Mouse (Mus musculus): ENCODE results near the gene Ambp. TPM values are rescaled to one million over a fixed set of nuclear protein-coding genes. Genes with fewer than 3 reads are reported as not detected.

Gene Ambp
- polyA plus RNA-seq, 1 experiment from 2014 or later, result 0.59 TPM

DNA sequence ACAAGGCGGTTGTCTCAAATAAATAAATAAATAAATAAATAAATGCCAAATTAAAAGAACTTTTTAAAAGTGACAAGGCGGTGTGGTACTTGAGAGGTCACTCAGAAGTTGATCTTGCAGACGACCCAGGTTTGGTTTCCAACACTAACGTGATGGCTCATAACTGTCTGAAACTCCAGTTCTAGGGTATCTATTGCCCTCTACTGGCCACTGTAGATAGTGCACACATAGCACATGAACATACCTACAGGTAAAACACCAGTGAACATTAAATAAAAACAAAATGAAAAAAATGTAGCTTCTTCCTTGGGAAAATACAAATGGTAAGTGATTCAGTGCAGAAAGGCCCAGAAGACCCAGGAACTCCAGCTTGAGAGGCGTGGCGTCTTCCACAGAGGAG, 7.3 kb downstream of the Ambp start:
- WGBS, result 94% methylated on average over 6 of the region's 6 CpGs
- ATAC-seq (ENCODE audit: low read depth), result no peak

DNA sequence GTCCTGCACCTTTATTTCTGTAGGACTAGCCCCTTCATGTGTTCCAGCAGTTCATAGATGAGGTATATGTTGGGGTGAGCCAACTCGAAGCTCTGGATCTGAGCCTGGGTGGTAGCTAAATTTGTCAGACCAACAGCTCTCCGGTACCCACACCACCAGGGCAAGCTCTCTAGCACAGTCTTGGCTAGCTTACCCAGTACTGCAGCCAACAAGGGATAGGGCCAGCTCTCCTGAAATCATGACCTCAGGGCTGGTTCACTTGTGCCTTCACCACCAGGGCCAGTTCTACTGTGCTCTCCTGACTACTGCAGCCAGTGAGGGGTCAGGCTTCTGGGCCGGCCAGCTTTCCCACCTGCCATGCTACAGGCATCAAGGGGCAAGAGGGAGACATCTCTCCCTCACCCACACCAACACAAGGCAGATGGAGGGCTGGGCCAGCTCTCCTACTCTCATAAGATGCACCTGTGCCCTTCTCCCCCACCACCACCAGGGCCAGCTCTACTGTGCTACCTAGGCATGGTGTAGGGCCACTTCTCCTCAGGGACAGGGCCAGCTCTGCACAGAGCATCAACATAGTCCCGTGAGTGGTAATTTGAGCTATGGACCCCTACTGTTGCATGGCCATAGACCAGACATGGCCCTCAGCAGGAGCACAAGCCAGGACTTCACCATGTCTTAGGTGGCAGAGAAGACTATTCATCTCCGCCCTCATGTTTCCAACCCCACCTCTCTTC, 24.5 kb downstream of the Ambp start:
- Histone ChIP-seq H3K27me3 (ENCODE audit: control insufficient read depth, insufficient read depth, low read length) (no peaks in the 10 kb centered on the region), H3K9me3 (ENCODE audit: control insufficient read depth, low read length) (no peaks in the 10 kb centered on the region), H3K4me3 (ENCODE audit: low read depth, low read length) (no peak overlapping the region), H3K9ac (replicated peaks; ENCODE audit: low read depth, low read length) (no peak overlapping the region), H3K4me1 (ENCODE audit: control insufficient read depth, insufficient read depth, low read length) (no peaks in the 10 kb centered on the region), H3K27ac (ENCODE audit: low read depth, low read length) (no peak overlapping the region), H3K36me3 (ENCODE audit: control insufficient read depth, insufficient read depth, low read length) (peaks cover 22% of the 10 kb centered on the region), H3K4me2 (ENCODE audit: low read depth, low read length) (no peak overlapping the region)
- peak; percentile 25; the same call in 1 of the 2 replicates for ATAC-seq (ENCODE audit: low read depth)
- WGBS, result 92% methylated on average over 5 of the region's 5 CpGs

More for the DNA sequence above, 7.3 kb downstream of the Ambp start:
- Histone ChIP-seq H3K9me3 (ENCODE audit: control insufficient read depth, low read length) (no peaks in the 10 kb centered on the region), H3K4me1 (ENCODE audit: control insufficient read depth, insufficient read depth, low read length) (no peaks in the 10 kb centered on the region), H3K4me2 (ENCODE audit: low read depth, low read length) (no peak overlapping the region), H3K9ac (replicated peaks; ENCODE audit: low read depth, low read length) (no peak overlapping the region), H3K27me3 (ENCODE audit: control insufficient read depth, insufficient read depth, low read length) (no peaks in the 10 kb centered on the region), H3K27ac (ENCODE audit: low read depth, low read length) (no peak overlapping the region), H3K36me3 (ENCODE audit: control insufficient read depth, insufficient read depth, low read length) (no peaks in the 10 kb centered on the region), H3K4me3 (ENCODE audit: low read depth, low read length) (no peak overlapping the region)

DNA sequence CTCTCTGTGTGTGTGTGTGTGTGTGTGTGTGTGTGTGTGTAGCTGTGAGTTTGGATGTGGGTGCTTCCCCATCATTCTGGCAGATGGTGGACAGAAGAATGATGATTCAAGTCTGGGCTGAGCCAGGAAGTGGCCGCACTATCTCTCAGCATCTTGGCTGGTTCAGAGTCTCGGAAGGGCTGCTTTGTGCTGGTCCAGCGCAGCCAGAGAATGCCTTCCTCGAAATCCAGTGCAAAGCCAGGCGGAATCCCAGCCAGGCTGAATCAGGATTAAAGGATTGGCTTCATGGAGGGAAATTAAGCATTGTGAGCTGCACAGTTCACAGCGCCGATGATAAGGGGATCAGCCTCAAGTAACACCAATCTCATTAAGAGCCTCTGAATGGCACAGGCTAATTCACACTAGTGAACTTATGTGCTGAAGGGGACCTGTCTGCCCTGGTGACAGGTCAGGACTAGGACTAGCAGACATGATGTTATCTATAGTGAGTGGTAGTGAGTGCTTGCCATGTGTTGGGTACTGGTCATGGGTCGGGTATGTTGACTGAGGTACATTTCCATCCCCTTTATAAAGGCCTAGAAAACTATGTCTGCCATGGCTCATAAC, 29.6 kb downstream of the Ambp start:
- Histone ChIP-seq H3K27me3 (ENCODE audit: control insufficient read depth, insufficient read depth, low read length) (no peaks in the 10 kb centered on the region), H3K36me3 (ENCODE audit: control insufficient read depth, insufficient read depth, low read length) (peaks cover 11% of the 10 kb centered on the region), H3K9me3 (ENCODE audit: control insufficient read depth, low read length) (no peaks in the 10 kb centered on the region), H3K9ac (replicated peaks; ENCODE audit: low read depth, low read length) (no peak overlapping the region), H3K27ac (ENCODE audit: low read depth, low read length) (no peak overlapping the region), H3K4me2 (ENCODE audit: low read depth, low read length) (no peak overlapping the region), H3K4me3 (ENCODE audit: low read depth, low read length) (no peak overlapping the region), H3K4me1 (ENCODE audit: control insufficient read depth, insufficient read depth, low read length) (no peaks in the 10 kb centered on the region)
- ATAC-seq (ENCODE audit: low read depth), result no peak
- WGBS, result 87% methylated on average over 8 of the region's 8 CpGs

DNA sequence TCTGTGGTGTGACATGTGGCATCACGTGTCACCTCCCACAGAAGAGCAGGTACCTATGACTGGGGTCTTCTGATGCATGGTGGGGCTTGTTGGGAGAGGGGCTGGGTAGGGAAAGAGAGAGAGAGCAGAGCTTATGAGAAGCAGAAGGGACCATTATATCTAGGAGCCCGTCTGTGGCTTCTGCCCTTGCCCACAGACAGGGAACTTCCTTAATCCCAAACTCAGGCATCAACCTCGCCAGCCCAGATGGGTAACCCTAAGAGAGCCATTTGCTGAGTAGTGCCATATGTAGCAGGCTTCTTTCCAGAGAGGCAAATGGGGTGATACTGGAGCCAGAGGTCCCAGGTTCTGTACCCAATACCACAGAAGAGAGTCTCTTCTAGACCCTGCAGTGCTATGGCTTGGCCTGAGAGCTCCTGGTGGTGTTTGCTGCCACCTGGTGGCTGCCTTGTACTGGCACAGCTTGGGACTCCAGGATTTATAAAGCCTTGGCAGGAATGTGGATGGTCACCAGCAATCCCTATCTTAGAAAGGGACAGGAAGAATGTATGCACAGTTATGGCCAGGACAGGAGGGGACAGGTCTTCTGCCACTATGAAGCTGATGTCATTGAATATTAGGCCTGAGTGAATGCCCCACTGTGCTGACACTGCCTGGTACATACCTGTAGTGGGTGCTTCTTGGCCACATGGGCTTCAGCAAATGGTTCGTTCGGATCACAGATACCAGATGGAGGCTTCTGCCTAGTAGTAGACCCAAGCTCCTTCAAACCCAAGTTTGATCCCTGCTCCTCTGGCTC, 35.8 kb downstream of the Ambp start:
- no peaks in the 10 kb centered on the region for H3K4me1 ChIP-seq (ENCODE audit: control insufficient read depth, insufficient read depth, low read length)
- no peaks in the 10 kb centered on the region for H3K27me3 ChIP-seq (ENCODE audit: control insufficient read depth, insufficient read depth, low read length)
- WGBS, result 89% methylated on average over 5 of the region's 5 CpGs
- H3K4me2 ChIP-seq (ENCODE audit: low read depth, low read length), result no peak overlapping the region
- no peak overlapping the region for H3K9ac ChIP-seq (replicated peaks; ENCODE audit: low read depth, low read length)
- no peaks in the 10 kb centered on the region for H3K9me3 ChIP-seq (ENCODE audit: control insufficient read depth, low read length)
- no peak overlapping the region for H3K27ac ChIP-seq (ENCODE audit: low read depth, low read length)
- H3K4me3 ChIP-seq (ENCODE audit: low read depth, low read length), result no peak overlapping the region
- ATAC-seq (ENCODE audit: low read depth), result peak; percentile 93
- peaks cover 14% of the 10 kb centered on the region for H3K36me3 ChIP-seq (ENCODE audit: control insufficient read depth, insufficient read depth, low read length)

DNA sequence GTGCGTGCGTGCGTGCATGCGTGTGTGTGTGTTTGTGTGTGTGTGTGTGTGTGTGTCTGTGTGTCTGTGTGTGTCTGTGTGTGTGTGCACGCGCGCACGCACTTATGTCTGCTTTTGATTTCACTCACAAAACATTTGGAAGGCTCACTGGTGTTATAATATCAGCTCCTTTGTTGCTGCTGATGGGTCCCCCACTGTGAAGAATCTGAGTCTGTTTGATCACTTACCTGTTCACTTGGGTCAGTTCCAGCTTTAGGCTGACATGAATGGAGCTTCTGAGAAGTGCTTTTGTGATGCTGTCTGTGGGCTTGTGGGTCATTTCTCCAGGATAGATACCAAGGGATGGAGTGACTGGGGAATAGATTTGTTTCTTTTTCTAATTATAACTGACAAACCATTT, 48.9 kb downstream of the Ambp start:
- H3K9me3 ChIP-seq (ENCODE audit: control insufficient read depth, low read length), result no peaks in the 10 kb centered on the region
- ATAC-seq (ENCODE audit: low read depth), result no peak
- peaks cover 6% of the 10 kb centered on the region; the same call in 1 of the 2 replicates for H3K36me3 ChIP-seq (ENCODE audit: control insufficient read depth, insufficient read depth, low read length)
- no peak overlapping the region for H3K27ac ChIP-seq (ENCODE audit: low read depth, low read length)
- 93% methylated on average over 8 of the region's 8 CpGs for WGBS
- no peak overlapping the region for H3K9ac ChIP-seq (replicated peaks; ENCODE audit: low read depth, low read length)
- no peaks in the 10 kb centered on the region for H3K4me1 ChIP-seq (ENCODE audit: control insufficient read depth, insufficient read depth, low read length)
- no peak overlapping the region for H3K4me2 ChIP-seq (ENCODE audit: low read depth, low read length)
- no peaks in the 10 kb centered on the region for H3K27me3 ChIP-seq (ENCODE audit: control insufficient read depth, insufficient read depth, low read length)
- no peak overlapping the region for H3K4me3 ChIP-seq (ENCODE audit: low read depth, low read length)

DNA sequence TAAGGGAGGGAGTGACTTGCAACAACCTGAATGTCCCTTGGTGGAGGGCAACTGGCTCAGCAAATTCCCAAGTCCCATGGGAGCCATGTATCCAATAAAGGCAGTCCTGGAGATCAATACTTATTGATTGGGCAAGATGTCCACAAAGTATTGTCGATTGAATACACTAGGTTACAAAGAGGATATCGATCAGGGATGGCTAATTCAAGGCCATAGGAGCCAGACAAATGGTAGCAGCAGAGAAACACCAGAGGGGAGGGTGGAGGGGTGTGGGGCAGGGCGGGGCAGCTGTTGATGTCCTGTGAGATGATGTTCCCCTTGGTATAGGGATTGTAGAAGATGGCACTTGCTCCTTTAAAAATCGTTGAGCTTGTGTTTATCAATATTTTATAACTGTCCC, 52.6 kb downstream of the Ambp start:
- H3K9ac ChIP-seq (replicated peaks; ENCODE audit: low read depth, low read length), result no peak overlapping the region
- no peak overlapping the region for H3K27ac ChIP-seq (ENCODE audit: low read depth, low read length)
- no peaks in the 10 kb centered on the region for H3K27me3 ChIP-seq (ENCODE audit: control insufficient read depth, insufficient read depth, low read length)
- no peaks in the 10 kb centered on the region for H3K4me1 ChIP-seq (ENCODE audit: control insufficient read depth, insufficient read depth, low read length)
- no peak overlapping the region for H3K4me3 ChIP-seq (ENCODE audit: low read depth, low read length)
- H3K4me2 ChIP-seq (ENCODE audit: low read depth, low read length), result no peak overlapping the region
- ATAC-seq (ENCODE audit: low read depth), result no peak
- no peaks in the 10 kb centered on the region for H3K9me3 ChIP-seq (ENCODE audit: control insufficient read depth, low read length)
- peaks cover 13% of the 10 kb centered on the region for H3K36me3 ChIP-seq (ENCODE audit: control insufficient read depth, insufficient read depth, low read length)
- WGBS, result 93% methylated on average over 4 of the region's 4 CpGs

DNA sequence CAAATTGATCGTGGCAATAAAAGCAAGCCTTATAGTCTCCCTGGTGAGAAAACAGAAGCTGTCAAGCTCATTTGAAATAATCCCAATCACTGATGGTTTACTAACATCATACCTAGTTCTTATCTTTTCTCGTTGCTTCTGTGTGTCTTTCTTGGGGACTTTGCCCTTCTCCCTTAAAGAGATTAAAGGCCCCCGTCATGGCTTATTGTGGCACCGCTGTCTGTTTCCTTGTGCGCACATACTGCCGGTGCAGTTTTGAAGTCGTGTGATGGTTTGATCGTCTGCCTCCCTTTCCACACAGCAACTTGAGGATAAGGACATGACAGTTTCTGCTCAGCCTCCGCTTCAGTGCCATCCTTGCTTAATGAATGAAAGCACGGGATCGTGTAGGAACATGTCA, 54.1 kb downstream of the Ambp start:
- Histone ChIP-seq H3K4me1 (ENCODE audit: control insufficient read depth, insufficient read depth, low read length) (no peaks in the 10 kb centered on the region), H3K27ac (ENCODE audit: low read depth, low read length) (no peak overlapping the region), H3K4me2 (ENCODE audit: low read depth, low read length) (no peak overlapping the region), H3K36me3 (ENCODE audit: control insufficient read depth, insufficient read depth, low read length) (peaks cover 13% of the 10 kb centered on the region), H3K9me3 (ENCODE audit: control insufficient read depth, low read length) (no peaks in the 10 kb centered on the region), H3K4me3 (ENCODE audit: low read depth, low read length) (no peak overlapping the region), H3K9ac (replicated peaks; ENCODE audit: low read depth, low read length) (no peak overlapping the region), H3K27me3 (ENCODE audit: control insufficient read depth, insufficient read depth, low read length) (no peaks in the 10 kb centered on the region)
- ATAC-seq (ENCODE audit: low read depth), result no peak
- WGBS, result 91% methylated on average over 11 of the region's 11 CpGs

DNA sequence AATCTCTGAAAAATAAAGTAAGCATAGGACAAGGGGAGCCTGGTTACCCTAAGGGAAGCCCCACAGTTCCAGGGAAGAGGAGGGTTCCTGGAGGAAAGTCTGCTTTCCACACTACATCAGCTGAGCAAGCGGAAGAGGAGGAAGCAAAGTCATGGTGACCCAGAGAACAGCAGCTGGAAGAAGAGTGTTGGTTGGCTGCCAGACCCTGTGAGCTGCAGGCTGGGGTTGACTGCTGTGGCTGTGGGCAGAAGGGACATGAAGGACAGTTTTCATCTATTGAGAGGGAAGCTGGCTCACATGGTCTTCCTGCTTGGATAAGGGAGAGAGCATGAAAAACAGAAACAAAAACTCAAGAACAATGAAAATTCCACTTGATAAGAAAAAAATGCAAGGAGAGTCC, 57.0 kb downstream of the Ambp start:
- 93% methylated on average over 1 of the region's 1 CpGs for WGBS
- Histone ChIP-seq H3K4me1 (ENCODE audit: control insufficient read depth, insufficient read depth, low read length) (no peaks in the 10 kb centered on the region), H3K36me3 (ENCODE audit: control insufficient read depth, insufficient read depth, low read length) (peaks cover 12% of the 10 kb centered on the region), H3K9ac (replicated peaks; ENCODE audit: low read depth, low read length) (no peak overlapping the region), H3K27ac (ENCODE audit: low read depth, low read length) (no peak overlapping the region), H3K4me2 (ENCODE audit: low read depth, low read length) (no peak overlapping the region), H3K4me3 (ENCODE audit: low read depth, low read length) (no peak overlapping the region), H3K27me3 (ENCODE audit: control insufficient read depth, insufficient read depth, low read length) (no peaks in the 10 kb centered on the region), H3K9me3 (ENCODE audit: control insufficient read depth, low read length) (no peaks in the 10 kb centered on the region)
- ATAC-seq (ENCODE audit: low read depth), result no peak

All from neural tube, embryonic 14.5 days (tissue).